Mouse (Mus musculus) spleen, adult 2 months (tissue): ENCODE measurements at regions not wholly inside any gene's neighbourhood (a gene's known extent, or its start where the extent isn't known, plus 50 kb on each side); places are given as distances from the start of the nearest gene placed in this dataset.

ENCODE experiments used
- CTCF ChIP-seq: fragments of 200-500 bp; IDR thresholded peaks from 2 replicates; pipeline ENCODE4 v1.5.1; 2011; ENCODE audit warnings: mild to moderate bottlenecking, inconsistent platforms; ENCODE audit not compliant: insufficient read depth, insufficient read length, insufficient replicate concordance; ENCODE audit errors: extremely low read depth
- POLR2A ChIP-seq: fragments of 200-500 bp; IDR thresholded peaks from 2 replicates; pipeline ENCODE4 v1.6.1; 2011; ENCODE audit warnings: low read depth, low read length, inconsistent platforms

GRCm38 (mm10) chr15:28141345-28141744, 62.2 kb upstream of the Dnah5 start:
- TF ChIP-seq CTCF: no peak
- no peak for TF ChIP-seq POLR2A
